Mouse (Mus musculus) cerebellum, postnatal 14 days (tissue): ENCODE data around the gene Gsdmc4.
"Not testable (repeated sequence)": the region's sequence is repeated elsewhere in the genome, so short reads cannot be mapped to it uniquely, and the experiment has no call there.

Experiments
- DNase-seq, 2 experiments: peaks; one replicate each; pipeline ENCODE4 v3.0.0; 2021; ENCODE audit warnings: mixed read lengths in 2 of 2

Gene Gsdmc4

DNA sequence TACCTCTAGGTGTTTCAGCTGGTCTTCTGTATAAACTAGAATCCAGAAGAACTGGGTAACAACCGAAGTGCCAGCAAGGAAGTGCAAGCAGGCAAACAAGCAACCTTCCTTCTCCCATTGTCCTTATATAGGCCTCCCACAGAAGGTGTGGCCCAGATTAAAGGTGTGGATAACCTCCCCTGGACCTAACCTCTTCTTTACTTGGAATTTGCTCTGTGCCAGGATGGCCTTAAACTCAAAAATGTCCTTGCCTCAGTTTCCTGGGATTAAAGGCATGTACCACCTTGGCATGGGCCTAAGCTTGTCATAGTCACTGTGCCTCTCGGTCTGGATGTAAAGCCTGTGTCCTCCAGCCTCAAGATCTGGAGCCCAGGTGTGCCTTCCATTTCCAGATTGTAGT is at the start of gene Gsdmc4:
Gsdmc4 (minus strand) TSS at position 101 of the 400 bp plus-strand sequence.
- DNase-seq: not testable (repeated sequence)

- no peak for DNase-seq
Measured at GRCm38 (mm10) chr15:63960542-63960941, 48.4 kb upstream of the Gsdmc4 start.

DNA sequence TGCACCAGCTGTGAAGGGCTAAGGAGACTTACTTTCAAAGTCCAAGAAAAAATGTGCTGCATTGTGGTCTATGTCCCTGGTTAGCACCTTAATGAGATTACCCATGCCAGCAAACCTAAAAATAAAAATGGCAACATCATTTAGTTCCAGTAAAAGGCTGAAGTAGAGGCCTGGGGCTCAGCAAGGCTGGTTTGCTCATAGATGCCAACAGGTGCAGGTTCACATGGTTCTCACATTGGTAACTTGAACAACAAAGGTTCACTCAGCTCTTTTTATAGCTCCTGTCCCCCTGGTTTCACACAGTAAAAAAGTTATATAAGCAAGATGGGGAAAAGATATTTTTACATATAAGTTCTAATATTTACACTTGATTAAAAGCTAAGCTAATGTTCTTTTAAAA is 45.5 kb upstream of the Gsdmc4 start:
- no peak for DNase-seq

GRCm38 (mm10) chr15:63953256-63953655 is 41.2 kb upstream of the Gsdmc4 start:
- no peak for DNase-seq

GRCm38 (mm10) chr15:63941221-63941620 is 29.1 kb upstream of the Gsdmc4 start:
- DNase-seq: no peak

- no peak for DNase-seq
Measured at GRCm38 (mm10) chr15:63932656-63933055, 20.6 kb upstream of the Gsdmc4 start.

- DNase-seq: no peak
Measured at GRCm38 (mm10) chr15:63931404-63931803, 19.3 kb upstream of the Gsdmc4 start.

DNA sequence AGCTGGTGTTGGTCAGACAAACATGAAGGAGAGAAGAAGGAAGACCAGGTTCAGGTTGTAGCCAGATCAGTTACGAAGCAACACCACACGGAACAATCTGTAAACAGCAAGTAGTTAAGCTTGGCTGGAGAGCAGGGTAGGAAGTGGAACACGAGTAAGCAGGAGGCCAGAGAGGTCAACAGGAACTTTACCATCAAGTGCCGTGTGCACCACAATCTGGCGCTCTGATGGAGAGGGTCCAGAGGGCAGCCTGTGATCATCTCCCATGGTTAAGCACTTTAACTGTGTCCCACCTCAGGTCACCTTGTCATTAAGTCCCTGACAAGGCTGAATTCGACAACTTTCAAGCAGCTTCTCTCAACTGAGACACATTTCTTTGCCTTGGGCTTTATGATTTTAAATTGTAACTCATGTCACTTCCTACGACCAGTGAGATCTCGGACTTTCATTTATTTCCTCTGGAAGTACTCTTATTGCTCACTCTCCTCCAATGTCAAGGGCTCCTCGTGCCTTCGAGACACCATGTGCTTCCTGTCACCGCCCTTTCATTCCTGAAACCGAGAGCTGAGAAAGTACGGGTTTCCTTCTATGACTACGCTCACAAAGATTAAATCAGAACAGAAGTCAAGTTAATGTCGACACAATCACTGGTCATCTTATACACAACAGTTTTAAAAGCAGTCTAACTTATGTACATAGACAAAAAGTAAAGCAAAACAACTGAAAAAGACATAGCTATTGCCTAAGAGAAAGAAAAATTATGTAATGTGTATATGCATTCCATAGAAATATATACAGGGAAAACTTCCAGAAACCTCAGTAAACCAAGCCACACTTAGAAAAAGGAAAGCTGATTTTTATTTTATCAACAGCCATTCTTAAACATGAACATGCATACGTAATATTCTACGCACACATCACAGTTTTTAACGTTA is 18.3 kb upstream of the Gsdmc4 start:
- no peak for DNase-seq

GRCm38 (mm10) chr15:63926201-63926600 is 14.1 kb upstream of the Gsdmc4 start:
- DNase-seq: peak; percentile 24 to 32

GRCm38 (mm10) chr15:63924484-63924883 is 12.4 kb upstream of the Gsdmc4 start:
- no peak for DNase-seq

- DNase-seq: not testable (repeated sequence)
Measured at GRCm38 (mm10) chr15:63921618-63922017, 9.5 kb upstream of the Gsdmc4 start.

- not testable (repeated sequence) for DNase-seq
Measured at GRCm38 (mm10) chr15:63919728-63920127, 7.6 kb upstream of the Gsdmc4 start.

DNA sequence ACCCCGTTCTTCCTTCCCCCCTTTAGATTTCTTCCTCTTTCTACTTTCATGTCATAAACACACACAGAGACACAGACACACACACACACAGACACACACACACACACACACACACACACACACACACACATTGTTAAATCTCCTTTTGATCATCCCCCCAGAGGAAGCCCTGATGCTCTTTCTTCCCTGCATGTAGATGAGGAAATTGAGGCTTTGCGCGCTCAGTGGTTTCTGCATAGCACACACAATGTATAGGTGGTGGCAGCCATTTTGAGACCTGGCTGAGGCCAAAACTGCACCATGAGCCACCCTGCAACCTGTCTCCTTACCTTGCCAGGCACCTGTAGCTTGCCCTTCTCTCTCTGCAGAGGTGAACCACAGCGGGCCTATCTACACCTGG is 4.5 kb upstream of the Gsdmc4 start:
- DNase-seq: not testable (repeated sequence)

DNA sequence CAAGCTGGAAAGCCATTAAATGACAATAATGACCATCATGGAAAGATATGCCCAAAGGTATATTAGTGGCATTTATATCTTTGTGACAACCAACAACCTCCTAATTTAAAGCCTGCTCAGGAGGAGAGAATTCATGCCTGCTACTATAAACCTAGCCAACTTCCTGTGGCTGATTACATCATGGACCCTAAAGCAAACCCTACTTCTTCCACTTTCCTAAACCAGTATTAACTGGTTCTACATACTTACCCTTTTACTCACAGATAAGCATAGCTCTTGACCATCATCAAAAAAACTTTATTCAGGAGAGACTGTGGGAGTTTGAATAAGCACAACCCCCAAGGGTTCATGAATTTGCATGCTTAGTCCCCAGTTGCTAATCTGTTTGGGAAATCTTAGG is 2.2 kb downstream of the Gsdmc4 start:
- DNase-seq: not testable (repeated sequence)

GRCm38 (mm10) chr15:63895560-63896353 is 16.3 kb downstream of the Gsdmc4 start:
- DNase-seq: peak; percentile 39 to 54

GRCm38 (mm10) chr15:63888440-63888839 is 23.7 kb downstream of the Gsdmc4 start:
- not testable (repeated sequence) for DNase-seq

DNA sequence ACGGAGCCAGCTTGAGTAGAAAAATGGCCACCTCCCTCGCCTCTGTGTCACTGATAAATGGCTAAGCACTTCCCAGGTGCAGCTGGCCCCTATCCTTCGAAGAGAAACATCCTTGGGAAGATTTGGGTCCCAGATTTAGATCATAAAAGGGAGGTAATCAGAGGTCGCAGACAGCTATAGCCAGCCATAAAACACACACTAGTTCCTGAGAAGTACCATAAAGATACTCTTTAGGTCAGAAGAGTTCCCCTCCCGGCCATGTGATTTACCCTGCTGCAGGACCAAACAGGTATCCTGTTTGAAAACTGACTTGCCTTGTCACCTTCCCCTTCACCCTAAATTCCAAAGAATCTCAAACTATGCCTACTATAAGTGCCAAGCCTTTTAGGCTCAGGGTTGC is 24.1 kb downstream of the Gsdmc4 start:
- DNase-seq: not testable (repeated sequence)

DNA sequence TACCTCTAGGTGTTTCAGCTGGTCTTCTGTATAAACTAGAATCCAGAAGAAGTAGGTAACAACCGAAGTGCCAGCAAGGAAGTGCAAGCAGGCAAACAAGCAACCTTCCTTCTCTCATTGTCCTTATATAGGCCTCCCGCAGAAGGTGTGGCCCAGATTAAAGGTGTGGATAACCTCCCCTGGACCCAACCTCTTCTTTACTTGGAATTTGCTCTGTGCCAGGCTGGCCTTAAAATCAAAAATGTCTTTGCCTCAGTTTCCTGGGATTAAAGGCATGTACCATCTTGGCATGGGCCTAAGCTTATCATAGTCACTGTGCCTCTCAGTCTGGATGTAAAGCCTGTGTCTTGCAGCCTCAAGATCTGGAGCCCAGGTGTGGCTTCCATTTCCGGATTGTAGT is 33.6 kb downstream of the Gsdmc4 start, which contains the start of gene Gsdmc3:
Gsdmc3 (minus strand) TSS at position 101 of the 400 bp plus-strand sequence.
- not testable (repeated sequence) for DNase-seq

- not testable (repeated sequence) for DNase-seq
Measured at GRCm38 (mm10) chr15:63876160-63876559, 35.9 kb downstream of the Gsdmc4 start.

DNA sequence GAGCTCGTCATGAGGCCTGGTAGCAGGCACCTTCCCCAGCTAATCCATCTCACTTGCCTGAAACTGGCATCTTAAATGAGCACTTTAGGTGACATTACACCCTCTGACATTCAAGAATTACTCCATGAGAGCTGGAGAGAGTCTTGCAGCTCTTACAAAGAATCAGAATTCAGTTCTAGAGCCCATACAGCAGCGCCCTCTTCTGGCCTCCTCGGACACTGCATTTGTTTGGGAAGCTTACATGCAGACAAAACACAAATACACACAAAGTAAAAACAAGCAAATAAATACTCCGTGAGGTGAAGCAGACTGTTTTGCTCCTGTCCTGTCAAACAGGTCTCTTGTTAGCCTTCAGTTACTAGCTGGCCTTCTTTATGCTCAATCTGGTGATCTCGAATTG is 50.1 kb downstream of the Gsdmc4 start:
- DNase-seq: peak in 1 of 2 experiments; percentile 10
